Mouse (Mus musculus) limb, embryonic 11.5 days (tissue): ENCODE results near the gene Slc8a1. TPM values are rescaled to one million over a fixed set of nuclear protein-coding genes. Genes with fewer than 3 reads are reported as not detected.

Source experiments
- ATAC-seq: fragments of 200-750 bp; cut with Nextera tagmentation; 2 replicates; pipeline ENCODE4 v1.8.0; 2017; ENCODE audit warnings: low read depth; ENCODE audit not compliant: insufficient number of reproducible peaks, low FRiP score, low TSS enrichment
- DNase-seq: peaks from one replicate; pipeline ENCODE4 v3.0.0-alpha.2; 2015; ENCODE audit warnings: low spot score
- H3K27ac ChIP-seq: fragments of 300-500 bp; sonication (generic); replicated peaks from 2 replicates; pipeline ENCODE4 v1.5.1; 2014; ENCODE audit warnings: low read depth, mild to moderate bottlenecking, low read length
- H3K27me3 ChIP-seq: fragments of 300-500 bp; sonication (generic); 2 replicates; pipeline ENCODE4 v1.6.1; 2014; ENCODE audit warnings: mild to moderate bottlenecking, low read length, mixed read lengths; ENCODE audit not compliant: control insufficient read depth, insufficient read depth
- H3K36me3 ChIP-seq: fragments of 300-500 bp; sonication (generic); 2 replicates; pipeline ENCODE4 v1.6.1; 2014; ENCODE audit warnings: mild to moderate bottlenecking, low read length, moderate library complexity, mixed read lengths; ENCODE audit not compliant: control insufficient read depth, insufficient read depth
- H3K4me1 ChIP-seq: fragments of 300-500 bp; sonication (generic); 2 replicates; pipeline ENCODE4 v1.6.1; 2014; ENCODE audit warnings: low read length, mixed read lengths; ENCODE audit not compliant: control insufficient read depth, insufficient read depth
- H3K4me2 ChIP-seq: fragments of 300-500 bp; sonication (generic); 2 replicates; pipeline ENCODE4 v1.6.1; 2014; ENCODE audit warnings: low read depth, mild to moderate bottlenecking, moderate library complexity; ENCODE audit not compliant: severe bottlenecking
- H3K4me3 ChIP-seq: fragments of 300-500 bp; sonication (generic); 2 replicates; pipeline ENCODE4 v1.5.1; 2014; ENCODE audit warnings: low read depth, low read length
- H3K9ac ChIP-seq: fragments of 300-500 bp; sonication (generic); 2 replicates; pipeline ENCODE4 v1.6.1; 2014; ENCODE audit warnings: mild to moderate bottlenecking, low read length
- H3K9me3 ChIP-seq: fragments of 300-500 bp; sonication (generic); 2 replicates; pipeline ENCODE4 v1.6.1; 2016; ENCODE audit warnings: low read length; ENCODE audit not compliant: control insufficient read depth
- WGBS: fragments of 180-500 bp; shearing (Covaris S2); extraction: QIAGEN DNeasy Blood & Tissue Kit; methylation state at CpG from one replicate; pipeline ENCODE4 v1.1.7; 2014; 5-methylcytosine and 5-hydroxymethylcytosine counted together
- polyA plus RNA-seq: library from polyadenylated mRNA; unstranded; fragments of >200 nt; fragmentation: Nextera tagmentation; extraction: Ambion mirVana; gene quantifications from 2 replicates; pipeline ENCODE4 v1.2.1, GENCODE M21; 2014

The Slc8a1 gene
- polyA plus RNA-seq, 1 experiment from 2014 or later = 5.2 TPM

DNA sequence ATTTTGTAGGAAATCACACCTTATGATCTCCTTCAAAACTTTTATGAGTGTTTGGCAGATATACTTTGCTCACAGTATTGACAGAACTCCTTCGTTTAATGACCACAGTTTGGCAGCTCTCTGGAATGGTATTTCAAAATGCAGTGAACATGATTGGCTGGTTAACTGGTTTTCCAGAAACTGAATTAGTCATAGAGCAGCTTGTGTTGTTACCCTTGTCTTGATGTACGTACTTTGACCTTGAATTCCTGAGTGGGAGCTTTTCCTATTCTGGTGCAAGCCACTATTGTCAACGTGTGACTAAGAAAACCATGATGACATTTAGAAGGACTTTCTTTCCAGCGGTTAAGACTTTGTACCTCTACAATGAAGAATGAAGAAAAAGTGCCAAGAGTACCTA is 868 bp downstream of the Slc8a1 start:
- no peak overlapping the region for H3K4me2 ChIP-seq
- H3K4me1 ChIP-seq = no peaks in the 10 kb centered on the region
- WGBS = 83% methylated on average over 4 of the region's 4 CpGs
- H3K9me3 ChIP-seq = no peaks in the 10 kb centered on the region
- no peak overlapping the region for H3K27ac ChIP-seq
- no peak overlapping the region for H3K4me3 ChIP-seq
- DNase-seq (no peak), ATAC-seq (no peak)
- no peaks in the 10 kb centered on the region for H3K36me3 ChIP-seq
- H3K27me3 ChIP-seq = no peaks in the 10 kb centered on the region
- H3K9ac ChIP-seq = no peak overlapping the region

GRCm38 (mm10) chr17:81735583-81735982 is 2.6 kb downstream of the Slc8a1 start:
- H3K4me1 ChIP-seq = no peaks in the 10 kb centered on the region
- no peak for DNase-seq
- no peaks in the 10 kb centered on the region for H3K36me3 ChIP-seq
- no peaks in the 10 kb centered on the region for H3K9me3 ChIP-seq
- no peak overlapping the region for H3K27ac ChIP-seq
- H3K9ac ChIP-seq = no peak overlapping the region
- no peaks in the 10 kb centered on the region for H3K27me3 ChIP-seq
- ATAC-seq = no peak
- 82% methylated on average over 2 of the region's 2 CpGs for WGBS
- no peak overlapping the region for H3K4me3 ChIP-seq
- no peak overlapping the region for H3K4me2 ChIP-seq

DNA sequence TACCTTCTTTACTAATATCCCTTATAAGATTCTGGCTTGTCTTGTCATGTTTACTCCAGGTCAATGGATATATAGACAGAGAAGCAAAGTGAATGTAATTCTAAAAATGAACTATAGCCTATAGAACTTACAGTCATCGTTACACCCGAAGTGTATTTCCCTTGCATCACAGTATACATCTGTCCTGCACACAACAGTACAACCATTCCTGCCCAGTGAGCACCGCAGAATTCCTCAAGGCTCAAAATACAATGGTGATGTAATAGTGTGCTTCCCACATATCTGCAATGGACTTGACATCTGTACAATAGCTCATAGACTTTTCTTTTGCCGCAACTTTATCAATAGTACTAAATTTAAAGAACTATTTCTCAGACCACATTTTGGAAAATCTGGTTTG is 8.3 kb downstream of the Slc8a1 start:
- Histone ChIP-seq H3K27ac (no peak overlapping the region), H3K9ac (no peak overlapping the region), H3K4me1 (no peaks in the 10 kb centered on the region), H3K36me3 (no peaks in the 10 kb centered on the region), H3K4me2 (no peak overlapping the region), H3K4me3 (no peak overlapping the region), H3K9me3 (no peaks in the 10 kb centered on the region), H3K27me3 (no peaks in the 10 kb centered on the region)
- 91% methylated on average over 4 of the region's 4 CpGs for WGBS
- ATAC-seq = no peak
- DNase-seq = no peak

DNA sequence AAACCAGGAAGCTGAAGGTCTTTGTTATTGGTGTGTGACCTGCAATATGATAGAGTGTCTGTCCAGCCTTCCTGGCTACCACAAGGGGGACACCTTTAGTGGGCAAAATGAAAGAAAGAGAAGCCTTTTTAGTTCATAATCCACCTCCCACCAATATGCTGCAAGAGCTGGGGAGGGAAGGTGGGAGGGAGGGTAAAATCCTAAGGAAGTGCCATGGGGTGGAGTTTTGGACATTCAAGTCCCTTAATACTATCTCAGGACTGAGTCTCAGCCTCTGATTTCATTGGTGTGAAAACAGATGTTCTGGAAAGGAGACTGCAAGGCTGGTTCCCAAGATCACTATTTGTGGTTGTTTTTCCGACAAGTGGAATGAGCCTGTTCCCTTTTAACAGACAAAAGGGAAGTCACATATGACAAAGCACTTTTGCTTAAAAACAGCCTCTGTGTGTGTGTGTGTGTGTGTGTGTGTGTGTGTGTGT is 25.9 kb downstream of the Slc8a1 start:
- DNase-seq (no peak), ATAC-seq (no peak)
- H3K4me1 ChIP-seq = no peaks in the 10 kb centered on the region
- no peaks in the 10 kb centered on the region for H3K36me3 ChIP-seq
- 62% methylated on average over 1 of the region's 1 CpGs for WGBS
- H3K4me3 ChIP-seq = no peak overlapping the region
- no peaks in the 10 kb centered on the region for H3K9me3 ChIP-seq
- H3K27me3 ChIP-seq = no peaks in the 10 kb centered on the region
- no peak overlapping the region for H3K4me2 ChIP-seq
- no peak overlapping the region for H3K27ac ChIP-seq
- H3K9ac ChIP-seq = no peak overlapping the region

DNA sequence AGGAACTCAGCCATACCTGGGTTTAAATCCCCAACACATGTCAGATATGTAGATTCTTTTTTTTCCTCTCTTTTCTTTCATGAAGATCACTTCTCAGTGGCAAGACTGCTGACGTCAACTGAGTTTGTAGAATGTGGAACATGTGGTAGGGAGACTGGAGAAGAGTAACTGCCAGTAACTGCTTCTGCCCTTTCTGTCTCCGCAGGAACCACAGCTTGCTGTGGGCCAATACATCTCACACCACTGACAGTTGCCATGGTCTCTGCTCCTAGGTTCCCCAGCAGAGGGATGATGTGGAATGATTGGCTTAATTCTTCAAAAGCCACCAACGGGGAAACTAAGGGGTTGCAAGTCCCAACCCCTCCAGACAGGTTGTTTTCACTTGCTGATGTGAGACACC is 33.4 kb downstream of the Slc8a1 start:
- Histone ChIP-seq H3K9ac (no peak overlapping the region), H3K27me3 (no peaks in the 10 kb centered on the region)

DNA sequence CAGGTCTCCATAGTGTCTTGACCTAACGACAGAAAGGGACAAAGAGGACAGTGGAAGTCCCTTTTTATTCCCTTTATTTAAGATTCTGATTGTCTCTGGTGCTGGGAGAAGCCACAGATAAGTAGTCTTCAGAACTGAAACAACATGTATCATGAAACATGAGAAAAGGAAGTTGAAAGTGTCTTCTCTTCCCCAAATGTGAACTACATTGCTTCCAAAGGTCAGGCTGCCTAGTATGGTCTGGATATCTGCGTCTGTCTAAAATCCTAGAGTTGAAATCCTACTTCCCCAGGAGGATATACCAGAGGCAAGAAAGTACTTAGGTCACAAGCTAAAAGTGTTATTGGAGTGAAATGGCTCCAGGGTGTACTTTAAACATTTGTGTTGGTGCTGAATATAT is 34.9 kb downstream of the Slc8a1 start:
- 76% methylated on average over 2 of the region's 2 CpGs for WGBS
- no peak overlapping the region for H3K4me3 ChIP-seq
- no peaks in the 10 kb centered on the region for H3K4me1 ChIP-seq
- H3K36me3 ChIP-seq = no peaks in the 10 kb centered on the region
- DNase-seq = no peak
- H3K4me2 ChIP-seq = no peak overlapping the region
- no peak overlapping the region for H3K27ac ChIP-seq
- no peaks in the 10 kb centered on the region for H3K27me3 ChIP-seq
- H3K9me3 ChIP-seq = no peaks in the 10 kb centered on the region
- no peak overlapping the region for H3K9ac ChIP-seq
- no peak for ATAC-seq

More for the DNA sequence above, 33.4 kb downstream of the Slc8a1 start:
- Histone ChIP-seq H3K36me3 (no peaks in the 10 kb centered on the region), H3K4me1 (no peaks in the 10 kb centered on the region), H3K27ac (no peak overlapping the region), H3K9me3 (no peaks in the 10 kb centered on the region), H3K4me3 (no peak overlapping the region), H3K4me2 (no peak overlapping the region)
- 39% methylated on average over 3 of the region's 3 CpGs for WGBS
- DNase-seq = no peak
- no peak for ATAC-seq

DNA sequence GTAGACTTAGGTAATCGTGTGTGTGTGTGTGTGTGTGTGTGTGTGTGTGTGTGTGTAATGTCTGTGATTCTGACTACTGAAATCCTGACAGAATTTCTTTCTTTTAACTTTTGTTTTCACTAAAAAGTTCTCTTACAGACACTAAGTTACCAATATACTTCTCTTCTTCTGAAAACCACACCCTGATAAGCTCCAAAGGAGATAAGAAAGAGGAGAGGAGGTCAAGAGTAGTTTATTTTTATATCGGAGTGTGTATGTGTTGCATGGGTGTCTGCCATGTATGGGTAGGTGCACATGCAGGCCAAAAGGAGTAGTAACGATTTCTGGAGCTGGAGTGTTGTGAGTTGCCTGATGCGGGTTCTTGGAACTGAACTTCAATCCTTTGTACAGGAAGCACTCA is 36.5 kb downstream of the Slc8a1 start:
- no peak overlapping the region for H3K27ac ChIP-seq
- no peak overlapping the region for H3K4me3 ChIP-seq
- H3K9me3 ChIP-seq = no peaks in the 10 kb centered on the region
- WGBS = 83% methylated on average over 4 of the region's 4 CpGs
- H3K9ac ChIP-seq = no peak overlapping the region
- H3K4me2 ChIP-seq = no peak overlapping the region
- H3K36me3 ChIP-seq = no peaks in the 10 kb centered on the region
- no peaks in the 10 kb centered on the region for H3K27me3 ChIP-seq
- no peaks in the 10 kb centered on the region for H3K4me1 ChIP-seq
- no peak for DNase-seq
- ATAC-seq = no peak

DNA sequence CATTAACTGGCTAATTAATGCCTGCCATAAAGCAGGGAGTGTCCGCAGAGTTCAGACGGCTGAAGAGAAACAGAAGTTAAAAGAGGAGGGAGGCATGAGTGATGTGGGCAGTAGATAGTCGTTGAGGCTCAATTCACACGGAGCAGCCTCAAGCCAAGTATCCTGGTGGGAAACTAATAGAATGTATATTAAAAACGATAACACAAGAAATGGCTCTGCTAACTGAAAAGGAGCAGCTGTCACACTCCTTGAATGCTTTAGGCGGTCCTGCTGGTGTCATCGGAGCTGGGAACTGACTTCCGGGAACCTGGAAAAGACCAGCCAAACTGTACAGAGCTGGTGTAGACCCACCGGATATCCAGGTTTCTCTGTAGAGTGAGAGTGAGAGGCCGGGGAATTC is 39.4 kb downstream of the Slc8a1 start:
- no peak overlapping the region for H3K27ac ChIP-seq
- no peak overlapping the region for H3K4me3 ChIP-seq
- 38% methylated on average over 10 of the region's 10 CpGs for WGBS
- H3K9ac ChIP-seq = no peak overlapping the region
- no peaks in the 10 kb centered on the region for H3K36me3 ChIP-seq
- DNase-seq = no peak
- no peaks in the 10 kb centered on the region for H3K4me1 ChIP-seq
- no peak for ATAC-seq
- H3K9me3 ChIP-seq = no peaks in the 10 kb centered on the region
- H3K27me3 ChIP-seq = no peaks in the 10 kb centered on the region
- H3K4me2 ChIP-seq = no peak overlapping the region

GRCm38 (mm10) chr17:81697695-81698094 is 40.5 kb downstream of the Slc8a1 start:
- Histone ChIP-seq H3K9ac (no peak overlapping the region), H3K9me3 (no peaks in the 10 kb centered on the region), H3K27me3 (no peaks in the 10 kb centered on the region), H3K27ac (no peak overlapping the region), H3K4me2 (no peak overlapping the region), H3K4me1 (no peaks in the 10 kb centered on the region), H3K4me3 (no peak overlapping the region), H3K36me3 (no peaks in the 10 kb centered on the region)
- 59% methylated on average over 2 of the region's 2 CpGs for WGBS
- no peak for ATAC-seq
- no peak for DNase-seq
